Mouse (Mus musculus): ENCODE measurements around the gene Ehd2. TPM values are rescaled to one million over a fixed set of nuclear protein-coding genes. Genes with fewer than 3 reads are reported as not detected.

The Ehd2 gene
- polyA plus RNA-seq, 1 experiment from 2014 or later, result 5.4 TPM

DNA sequence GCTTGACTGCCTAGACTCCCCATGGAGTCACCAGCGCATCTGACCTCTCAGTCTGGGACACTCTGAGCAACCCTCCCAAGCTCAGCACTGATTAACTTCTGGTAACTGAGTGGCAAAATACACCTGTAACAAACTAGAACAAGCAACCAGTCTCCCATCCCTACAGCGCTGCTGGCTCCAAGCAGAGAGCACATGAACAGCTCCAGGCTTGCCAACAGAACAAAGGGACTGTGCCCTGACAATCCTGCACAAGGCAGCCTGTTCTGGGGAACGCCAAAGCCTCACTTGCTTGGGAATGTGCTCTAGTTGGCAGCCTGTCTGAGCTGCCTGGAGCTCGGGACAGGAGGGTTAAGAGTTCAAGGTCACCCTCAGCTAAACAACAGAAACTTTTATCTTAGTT lies 14.2 kb upstream of the Ehd2 start:
- Histone ChIP-seq H3K4me2 (ENCODE audit: low read length) (no peak overlapping the region), H3K27me3 (replicated peaks; ENCODE audit: control insufficient read depth, insufficient read depth, low read length) (no peaks in the 10 kb centered on the region), H3K4me1 (replicated peaks; ENCODE audit: control insufficient read depth, insufficient read depth, low read length) (no peaks in the 10 kb centered on the region), H3K4me3 (replicated peaks; ENCODE audit: low read length) (no peak overlapping the region), H3K27ac (ENCODE audit: low read length) (no peak overlapping the region), H3K9ac (replicated peaks; ENCODE audit: low read depth, low read length) (no peak overlapping the region), H3K36me3 (ENCODE audit: control insufficient read depth, insufficient read depth) (peaks cover 14% of the 10 kb centered on the region; the same call in 1 of the 2 replicates), H3K9me3 (ENCODE audit: control insufficient read depth, low read length) (no peaks in the 10 kb centered on the region)
- 82% methylated on average over 4 of the region's 4 CpGs for WGBS
- ATAC-seq, result no peak

DNA sequence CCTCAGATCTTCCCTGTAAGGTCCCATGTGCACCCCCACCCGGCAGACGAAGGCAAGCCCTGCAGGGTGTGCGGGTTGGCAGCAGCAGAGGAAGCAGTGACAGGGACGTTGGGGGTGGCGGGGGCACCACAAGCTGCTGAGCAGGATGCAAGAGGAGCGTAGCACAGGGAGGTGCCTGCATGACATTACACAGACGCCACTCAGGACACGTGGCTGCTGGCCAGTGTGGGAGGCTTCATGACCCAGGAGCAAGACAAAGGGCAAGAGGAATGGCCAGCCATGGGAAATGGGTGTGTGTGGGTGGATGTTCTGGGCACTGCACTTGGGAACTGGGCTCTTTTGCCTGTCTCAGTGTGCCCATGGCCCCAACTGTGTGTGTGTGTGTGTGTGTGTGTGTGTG lies 12.9 kb upstream of the Ehd2 start:
- Histone ChIP-seq H3K9me3 (ENCODE audit: control insufficient read depth, low read length) (no peaks in the 10 kb centered on the region), H3K4me1 (replicated peaks; ENCODE audit: control insufficient read depth, insufficient read depth, low read length) (no peaks in the 10 kb centered on the region), H3K36me3 (ENCODE audit: control insufficient read depth, insufficient read depth) (peaks cover 14% of the 10 kb centered on the region; the same call in 1 of the 2 replicates), H3K27me3 (replicated peaks; ENCODE audit: control insufficient read depth, insufficient read depth, low read length) (no peaks in the 10 kb centered on the region), H3K27ac (ENCODE audit: low read length) (no peak overlapping the region), H3K4me2 (ENCODE audit: low read length) (no peak overlapping the region), H3K4me3 (replicated peaks; ENCODE audit: low read length) (no peak overlapping the region), H3K9ac (replicated peaks; ENCODE audit: low read depth, low read length) (no peak overlapping the region)
- WGBS, result 86% methylated on average over 8 of the region's 8 CpGs
- no peak for ATAC-seq

DNA sequence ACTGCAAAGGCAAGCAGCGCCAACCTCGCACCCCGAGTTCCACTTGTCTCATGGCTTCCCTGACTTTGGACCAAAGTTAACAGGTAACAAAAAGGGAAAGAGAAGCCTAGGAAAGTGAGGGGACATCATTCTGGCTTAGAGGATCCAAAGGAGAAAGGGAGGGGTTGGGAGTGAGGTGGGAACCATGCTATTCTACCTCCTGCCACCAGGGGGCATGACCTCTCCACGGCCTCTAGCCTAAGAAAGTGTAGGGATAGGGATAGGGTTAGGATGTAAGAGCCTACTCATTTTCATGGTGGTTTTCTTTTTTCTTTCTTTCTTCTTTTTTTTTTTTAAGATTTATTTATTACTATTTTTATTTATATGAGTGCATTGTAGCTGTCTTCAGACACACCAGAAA lies 8.5 kb upstream of the Ehd2 start:
- Histone ChIP-seq H3K4me3 (replicated peaks; ENCODE audit: low read length) (no peak overlapping the region), H3K4me2 (ENCODE audit: low read length) (no peak overlapping the region), H3K4me1 (replicated peaks; ENCODE audit: control insufficient read depth, insufficient read depth, low read length) (no peaks in the 10 kb centered on the region), H3K27me3 (replicated peaks; ENCODE audit: control insufficient read depth, insufficient read depth, low read length) (no peaks in the 10 kb centered on the region), H3K27ac (ENCODE audit: low read length) (no peak overlapping the region), H3K36me3 (ENCODE audit: control insufficient read depth, insufficient read depth) (peaks cover 31% of the 10 kb centered on the region), H3K9me3 (ENCODE audit: control insufficient read depth, low read length) (no peaks in the 10 kb centered on the region), H3K9ac (replicated peaks; ENCODE audit: low read depth, low read length) (no peak overlapping the region)
- ATAC-seq, result no peak
- 82% methylated on average over 4 of the region's 4 CpGs for WGBS

DNA sequence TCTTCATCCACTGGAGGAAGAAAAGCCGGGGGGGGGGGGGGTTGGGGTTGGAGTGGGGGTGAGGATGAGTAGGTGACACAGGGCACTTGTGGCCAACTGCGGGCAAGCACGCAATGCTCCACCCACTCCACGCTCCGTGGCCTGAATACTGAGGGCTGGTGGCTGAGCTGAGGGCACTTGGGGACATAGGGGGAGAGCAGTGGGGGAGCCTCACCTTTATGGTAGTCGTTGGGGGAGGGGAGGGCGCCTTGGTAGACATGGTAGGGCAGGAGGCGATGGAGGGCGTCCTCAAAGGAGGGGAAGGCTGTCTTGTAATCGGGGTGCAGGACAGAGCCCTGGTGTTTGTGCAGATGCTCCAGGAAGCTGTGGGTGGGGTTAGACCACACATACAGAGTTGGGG lies 8.1 kb upstream of the Ehd2 start:
- ATAC-seq, result no peak
- WGBS, result 95% methylated on average over 10 of the region's 10 CpGs
- no peak overlapping the region for H3K9ac ChIP-seq (replicated peaks; ENCODE audit: low read depth, low read length)

DNA sequence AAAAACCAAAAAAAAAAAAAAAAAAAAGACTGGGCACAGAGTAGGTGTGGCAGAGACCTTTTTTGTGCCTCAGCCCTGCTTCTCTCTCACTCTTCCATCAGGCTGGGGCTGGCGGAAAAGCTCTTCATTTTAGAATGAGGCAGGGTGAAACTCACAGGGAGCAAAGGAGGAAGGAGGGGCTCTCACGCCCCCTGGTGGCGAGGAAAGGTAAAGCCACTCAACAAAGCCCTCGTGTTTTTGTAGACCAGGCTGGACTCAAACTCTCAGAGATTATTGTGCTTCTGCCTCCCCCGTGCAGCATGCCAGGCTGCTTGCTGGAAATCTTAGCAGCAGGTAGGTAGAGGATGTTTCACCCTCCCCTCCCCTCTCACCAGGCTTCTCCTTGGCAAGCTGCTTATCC lies 7.3 kb upstream of the Ehd2 start:
- 56% methylated on average over 5 of the region's 5 CpGs for WGBS
- H3K4me3 ChIP-seq (replicated peaks; ENCODE audit: low read length), result no peak overlapping the region
- no peaks in the 10 kb centered on the region for H3K27me3 ChIP-seq (replicated peaks; ENCODE audit: control insufficient read depth, insufficient read depth, low read length)
- no peak overlapping the region for H3K9ac ChIP-seq (replicated peaks; ENCODE audit: low read depth, low read length)
- no peaks in the 10 kb centered on the region for H3K9me3 ChIP-seq (ENCODE audit: control insufficient read depth, low read length)
- H3K27ac ChIP-seq (ENCODE audit: low read length), result no peak overlapping the region
- ATAC-seq, result no peak
- no peaks in the 10 kb centered on the region for H3K4me1 ChIP-seq (replicated peaks; ENCODE audit: control insufficient read depth, insufficient read depth, low read length)
- H3K4me2 ChIP-seq (ENCODE audit: low read length), result no peak overlapping the region
- H3K36me3 ChIP-seq (ENCODE audit: control insufficient read depth, insufficient read depth), result peaks cover 31% of the 10 kb centered on the region

More for the DNA sequence above, 8.1 kb upstream of the Ehd2 start:
- H3K9me3 ChIP-seq (ENCODE audit: control insufficient read depth, low read length), result no peaks in the 10 kb centered on the region
- no peak overlapping the region for H3K4me3 ChIP-seq (replicated peaks; ENCODE audit: low read length)
- no peaks in the 10 kb centered on the region for H3K27me3 ChIP-seq (replicated peaks; ENCODE audit: control insufficient read depth, insufficient read depth, low read length)
- no peak overlapping the region for H3K27ac ChIP-seq (ENCODE audit: low read length)
- H3K4me2 ChIP-seq (ENCODE audit: low read length), result no peak overlapping the region
- peaks cover 31% of the 10 kb centered on the region for H3K36me3 ChIP-seq (ENCODE audit: control insufficient read depth, insufficient read depth)
- H3K4me1 ChIP-seq (replicated peaks; ENCODE audit: control insufficient read depth, insufficient read depth, low read length), result no peaks in the 10 kb centered on the region

DNA sequence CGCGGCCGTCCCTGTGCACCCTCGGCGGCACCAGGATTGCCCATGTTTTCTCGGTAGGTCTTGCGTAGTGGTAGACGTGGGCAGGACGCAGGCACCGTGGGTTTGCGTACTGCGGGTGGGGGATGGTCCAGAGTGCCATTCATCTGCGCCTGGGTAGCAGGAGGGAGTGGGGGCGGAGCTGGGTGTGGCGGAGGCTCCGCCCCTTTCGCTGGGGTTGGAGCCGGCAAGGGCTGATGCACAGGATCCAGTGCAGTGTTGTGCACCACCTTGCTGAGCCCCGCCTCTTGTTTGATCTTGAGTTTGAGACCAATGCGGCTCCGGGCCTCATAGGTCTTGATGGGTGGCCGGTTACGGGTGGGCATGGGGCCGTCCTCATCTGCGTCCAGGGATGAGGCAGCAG lies 4.9 kb upstream of the Ehd2 start:
- H3K27me3 ChIP-seq (replicated peaks; ENCODE audit: control insufficient read depth, insufficient read depth, low read length), result no peaks in the 10 kb centered on the region
- no peak overlapping the region for H3K4me3 ChIP-seq (replicated peaks; ENCODE audit: low read length)
- no peak overlapping the region for H3K9ac ChIP-seq (replicated peaks; ENCODE audit: low read depth, low read length)
- H3K9me3 ChIP-seq (ENCODE audit: control insufficient read depth, low read length), result no peaks in the 10 kb centered on the region
- 57% methylated on average over 25 of the region's 25 CpGs for WGBS
- ATAC-seq, result 0 out of 2 replicates have a peak, but pooled peaks have one; percentile 3
- H3K36me3 ChIP-seq (ENCODE audit: control insufficient read depth, insufficient read depth), result peaks cover 24% of the 10 kb centered on the region
- H3K27ac ChIP-seq (ENCODE audit: low read length), result no peak overlapping the region
- H3K4me1 ChIP-seq (replicated peaks; ENCODE audit: control insufficient read depth, insufficient read depth, low read length), result peaks cover 4% of the 10 kb centered on the region
- no peak overlapping the region for H3K4me2 ChIP-seq (ENCODE audit: low read length)

DNA sequence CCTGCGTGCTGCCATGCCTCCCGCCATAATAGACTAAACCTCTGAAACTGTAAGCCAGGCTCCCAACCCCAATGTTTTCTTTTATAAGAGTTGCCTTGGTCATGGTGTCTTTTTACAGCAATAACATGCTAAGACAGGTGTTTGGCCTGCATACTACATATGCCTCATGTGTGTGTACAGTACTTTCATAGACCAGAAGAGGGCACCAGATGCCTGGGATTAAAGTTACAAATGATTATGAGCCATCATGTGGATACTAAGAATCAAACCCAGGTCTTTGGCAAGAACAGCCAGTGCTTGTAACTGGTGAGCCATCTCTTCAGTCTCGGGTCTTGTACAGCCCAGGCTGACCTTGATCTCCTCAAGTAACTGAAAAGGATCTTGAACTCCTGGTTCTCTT lies 2.3 kb upstream of the Ehd2 start:
- Histone ChIP-seq H3K9ac (replicated peaks; ENCODE audit: low read depth, low read length) (no peak overlapping the region), H3K27ac (ENCODE audit: low read length) (no peak overlapping the region), H3K36me3 (ENCODE audit: control insufficient read depth, insufficient read depth) (peaks cover 17% of the 10 kb centered on the region), H3K4me1 (replicated peaks; ENCODE audit: control insufficient read depth, insufficient read depth, low read length) (peaks cover 5% of the 10 kb centered on the region), H3K9me3 (ENCODE audit: control insufficient read depth, low read length) (no peaks in the 10 kb centered on the region), H3K27me3 (replicated peaks; ENCODE audit: control insufficient read depth, insufficient read depth, low read length) (no peaks in the 10 kb centered on the region), H3K4me3 (replicated peaks; ENCODE audit: low read length) (no peak overlapping the region), H3K4me2 (ENCODE audit: low read length) (no peak overlapping the region)
- WGBS, result 77% methylated on average over 3 of the region's 3 CpGs
- ATAC-seq, result no peak

DNA sequence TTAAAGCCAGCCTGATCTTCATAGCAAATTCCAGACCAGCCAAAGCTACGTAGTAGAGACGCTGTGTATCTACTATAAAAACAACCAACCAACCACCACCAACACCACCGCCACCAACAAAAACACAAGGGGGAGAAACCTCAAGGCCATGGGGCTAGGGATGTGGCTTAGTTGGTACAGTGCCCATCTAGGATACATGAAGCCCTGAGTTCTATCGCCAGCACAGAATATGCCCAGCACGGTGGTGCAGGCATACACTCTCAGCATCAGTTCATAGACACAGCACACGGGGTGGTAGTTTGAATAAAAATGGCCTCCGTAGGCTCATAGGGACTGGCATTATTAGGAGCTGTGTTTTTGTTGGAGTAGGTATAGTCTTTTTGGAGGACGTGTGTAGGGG lies 955 bp upstream of the Ehd2 start:
- Histone ChIP-seq H3K9me3 (ENCODE audit: control insufficient read depth, low read length) (no peaks in the 10 kb centered on the region), H3K27ac (ENCODE audit: low read length) (no peak overlapping the region), H3K4me1 (replicated peaks; ENCODE audit: control insufficient read depth, insufficient read depth, low read length) (peaks cover 5% of the 10 kb centered on the region), H3K27me3 (replicated peaks; ENCODE audit: control insufficient read depth, insufficient read depth, low read length) (no peaks in the 10 kb centered on the region), H3K36me3 (ENCODE audit: control insufficient read depth, insufficient read depth) (peaks cover 9% of the 10 kb centered on the region), H3K4me3 (replicated peaks; ENCODE audit: low read length) (no peak overlapping the region), H3K9ac (replicated peaks; ENCODE audit: low read depth, low read length) (no peak overlapping the region), H3K4me2 (ENCODE audit: low read length) (no peak overlapping the region)
- ATAC-seq, result no peak
- 84% methylated on average over 8 of the region's 8 CpGs for WGBS

DNA sequence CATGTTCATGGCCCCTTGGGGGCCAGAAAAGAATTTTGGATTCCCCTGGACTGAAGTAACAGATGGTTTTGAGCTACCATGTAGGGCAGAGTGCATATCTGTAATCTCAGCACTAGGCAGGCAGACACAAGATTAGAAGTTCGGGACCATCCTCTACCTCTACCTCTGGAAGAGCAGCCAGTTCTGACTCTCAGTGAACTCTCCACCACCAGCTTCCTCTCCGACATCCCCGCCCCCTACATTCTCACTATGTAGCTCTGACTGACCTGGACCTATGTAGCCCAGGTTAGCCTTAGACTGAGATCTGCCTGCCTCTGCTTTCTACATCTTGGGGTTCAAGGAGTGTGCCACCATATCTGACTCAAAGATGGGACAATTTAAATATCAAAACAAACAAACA lies 878 bp downstream of the Ehd2 start:
- H3K36me3 ChIP-seq (ENCODE audit: control insufficient read depth, insufficient read depth), result 0 out of 2 replicates have a peak, but pooled peaks cover under 1% of the 10 kb centered on the region
- no peaks in the 10 kb centered on the region for H3K27me3 ChIP-seq (replicated peaks; ENCODE audit: control insufficient read depth, insufficient read depth, low read length)
- 73% methylated on average over 3 of the region's 3 CpGs for WGBS
- peaks cover 18% of the 10 kb centered on the region for H3K4me1 ChIP-seq (replicated peaks; ENCODE audit: control insufficient read depth, insufficient read depth, low read length)
- H3K9me3 ChIP-seq (ENCODE audit: control insufficient read depth, low read length), result no peaks in the 10 kb centered on the region
- H3K27ac ChIP-seq (ENCODE audit: low read length), result no peak overlapping the region
- no peak overlapping the region for H3K4me2 ChIP-seq (ENCODE audit: low read length)
- H3K9ac ChIP-seq (replicated peaks; ENCODE audit: low read depth, low read length), result no peak overlapping the region
- no peak overlapping the region for H3K4me3 ChIP-seq (replicated peaks; ENCODE audit: low read length)
- no peak for ATAC-seq

All from forebrain, embryonic 16.5 days (tissue).